Mouse (Mus musculus) heart, embryonic 13.5 days (tissue): ENCODE data around the gene Vwc2. TPM values are rescaled to one million over a fixed set of nuclear protein-coding genes. Genes with fewer than 3 reads are reported as not detected.

ENCODE experiments used
- ATAC-seq: fragments of 200-750 bp; cut with Nextera tagmentation; 2 replicates; pipeline ENCODE4 v1.8.0; 2017; ENCODE audit warnings: moderate TSS enrichment; ENCODE audit not compliant: insufficient number of reproducible peaks, low FRiP score, low TSS enrichment; ENCODE audit errors: extremely low read depth
- H3K27ac ChIP-seq: fragments of 300-500 bp; sonication (generic); replicated peaks from 2 replicates; pipeline ENCODE4 v1.5.1; 2015; ENCODE audit warnings: moderate library complexity, mild to moderate bottlenecking, inconsistent platforms
- H3K27me3 ChIP-seq: fragments of 300-500 bp; sonication (generic); replicated peaks from 2 replicates; pipeline ENCODE4 v1.6.1; 2015; ENCODE audit warnings: mild to moderate bottlenecking, inconsistent platforms
- H3K36me3 ChIP-seq: fragments of 300-500 bp; sonication (generic); 2 replicates; pipeline ENCODE4 v1.6.1; 2015; ENCODE audit warnings: mild to moderate bottlenecking, inconsistent platforms
- H3K4me1 ChIP-seq: fragments of 300-500 bp; sonication (generic); 2 replicates; pipeline ENCODE4 v1.6.1; 2015; ENCODE audit warnings: inconsistent platforms
- H3K4me2 ChIP-seq: fragments of 300-500 bp; sonication (generic); 2 replicates; pipeline ENCODE4 v1.6.1; 2015; ENCODE audit warnings: inconsistent platforms, mild to moderate bottlenecking, moderate library complexity
- H3K4me3 ChIP-seq: fragments of 300-500 bp; sonication (generic); 2 replicates; pipeline ENCODE4 v1.5.1; 2015; ENCODE audit warnings: moderate library complexity, mild to moderate bottlenecking, inconsistent platforms
- H3K9ac ChIP-seq: fragments of 300-500 bp; sonication (generic); 2 replicates; pipeline ENCODE4 v1.6.1; 2015; ENCODE audit warnings: inconsistent platforms, mild to moderate bottlenecking, moderate library complexity
- H3K9me3 ChIP-seq: fragments of 300-500 bp; sonication (generic); 2 replicates; pipeline ENCODE4 v1.6.1; 2016; ENCODE audit warnings: inconsistent platforms
- WGBS: fragments of 180-500 bp; shearing (Covaris S2); methylation state at CpG from one replicate; pipeline ENCODE4 v1.1.7; 2015; ENCODE audit warnings: mixed read lengths; 5-methylcytosine and 5-hydroxymethylcytosine counted together
- polyA plus RNA-seq: library from polyadenylated mRNA; unstranded; fragments of >200 nt; fragmentation: Nextera tagmentation; extraction: Ambion mirVana; gene quantifications from 2 replicates; pipeline ENCODE4 v1.2.1, GENCODE M21; 2015

The Vwc2 gene
- polyA plus RNA-seq = 0.71 and 0.74 TPM in 2 replicates

DNA sequence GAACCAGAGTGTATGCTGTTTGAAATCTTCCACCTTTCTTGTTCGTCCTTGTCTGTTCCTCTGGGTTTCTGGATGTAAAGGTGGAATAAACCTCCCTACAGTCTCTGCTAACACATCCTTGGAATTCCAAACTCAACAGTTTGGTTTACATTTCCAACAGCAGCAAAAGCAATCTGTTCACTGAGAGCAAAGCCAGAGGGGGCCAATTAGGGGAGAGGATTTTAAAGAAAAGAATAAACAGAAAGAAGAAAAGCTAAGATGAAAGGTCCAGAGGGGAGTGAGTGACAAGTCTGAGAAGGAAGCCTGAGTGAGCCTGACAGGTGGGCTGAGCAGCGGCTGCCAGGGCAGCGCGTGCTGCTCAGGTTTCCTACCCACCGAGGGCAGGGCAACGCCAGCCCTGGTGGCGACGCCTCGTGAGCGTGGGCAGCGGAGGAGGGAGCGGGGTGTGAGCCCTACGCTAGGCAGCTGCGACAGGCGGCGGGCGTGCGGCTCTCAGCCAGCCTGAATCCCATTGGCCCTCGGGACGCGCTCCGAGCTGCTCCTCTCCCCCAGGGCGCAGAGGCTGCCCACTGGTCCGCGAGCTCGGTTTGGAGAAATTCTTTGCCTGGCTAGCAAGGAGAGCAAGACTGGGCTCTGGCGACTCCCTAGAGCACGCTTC, at the start of gene Vwc2:
Gene Vwc2 (plus strand): TSS at position 648 of the 658 bp plus-strand sequence.
- Histone ChIP-seq H3K9me3 (no peaks in the 10 kb centered on the region), H3K4me1 (peaks cover 32% of the 10 kb centered on the region), H3K36me3 (no peaks in the 10 kb centered on the region), H3K27ac (no peak within 1 kb of the TSS), H3K9ac (0 out of 2 replicates have a peak within 1 kb of the TSS, but pooled peaks have one; percentile 28), H3K4me3 (peak within 1 kb of the TSS; percentile 55), H3K4me2 (peak within 1 kb of the TSS; percentile 86), H3K27me3 (peaks cover 73% of the 10 kb centered on the region)
- ATAC-seq = no peak
- WGBS = under 1% methylated on average over 28 of the region's 28 CpGs

DNA sequence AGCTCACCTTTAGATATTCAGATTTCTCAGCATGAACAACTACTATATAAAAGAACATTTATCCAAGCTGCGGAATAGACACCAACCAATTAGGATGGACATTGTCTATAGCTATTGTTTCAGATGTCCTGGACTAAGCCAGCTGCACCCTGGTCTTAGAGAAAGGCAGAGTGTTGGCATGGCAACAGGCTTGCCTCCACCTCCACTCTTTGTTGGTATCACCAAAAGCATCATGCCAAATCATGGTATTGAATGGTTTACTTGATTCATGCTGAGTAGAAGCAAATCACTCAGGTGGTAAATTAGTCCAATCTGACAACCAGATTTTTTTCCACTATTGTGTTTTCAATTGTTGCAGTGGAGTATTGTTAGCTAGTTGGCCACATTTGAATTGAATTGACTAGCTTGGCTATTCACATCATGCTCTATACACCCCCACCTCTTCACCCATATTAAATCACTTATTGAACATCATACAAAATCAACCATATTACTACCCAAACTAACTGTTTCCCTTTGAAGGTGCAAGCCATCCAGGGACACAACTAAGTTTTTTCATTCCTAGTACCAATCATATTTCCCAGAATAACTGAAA, 25.8 kb upstream of the Vwc2 start:
- Histone ChIP-seq H3K27me3 (no peaks in the 10 kb centered on the region), H3K36me3 (no peaks in the 10 kb centered on the region), H3K4me3 (no peak overlapping the region), H3K27ac (no peak overlapping the region), H3K4me1 (no peaks in the 10 kb centered on the region), H3K4me2 (no peak overlapping the region), H3K9me3 (0 out of 2 replicates have a peak, but pooled peaks cover 2% of the 10 kb centered on the region), H3K9ac (no peak overlapping the region)
- WGBS = 85% methylated on average over 1 of the region's 1 CpGs
- ATAC-seq = no peak

DNA sequence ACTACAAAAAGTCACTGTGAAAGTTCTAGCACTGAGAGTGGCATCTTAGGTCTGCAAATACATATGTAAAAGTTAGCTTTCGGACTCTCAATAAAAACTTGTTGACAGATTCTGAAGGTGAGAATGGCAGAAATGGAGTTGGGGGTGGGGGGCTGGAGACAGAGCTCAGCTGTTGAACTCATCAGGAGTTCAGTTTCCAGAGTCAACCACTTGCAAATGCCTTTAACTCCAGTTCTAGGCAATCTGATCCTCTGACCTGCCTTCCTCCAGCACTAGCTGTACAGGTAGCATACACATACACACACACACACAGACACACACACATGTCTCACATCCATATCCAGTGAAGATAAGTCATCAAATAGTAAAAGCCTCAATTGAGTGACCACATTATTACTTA, 16.4 kb upstream of the Vwc2 start:
- no peaks in the 10 kb centered on the region for H3K4me1 ChIP-seq
- H3K27ac ChIP-seq = no peak overlapping the region
- H3K36me3 ChIP-seq = no peaks in the 10 kb centered on the region
- no peaks in the 10 kb centered on the region for H3K9me3 ChIP-seq
- ATAC-seq = no peak
- 75% methylated on average over 1 of the region's 1 CpGs for WGBS
- no peak overlapping the region for H3K4me2 ChIP-seq
- no peaks in the 10 kb centered on the region for H3K27me3 ChIP-seq
- no peak overlapping the region for H3K9ac ChIP-seq
- no peak overlapping the region for H3K4me3 ChIP-seq

DNA sequence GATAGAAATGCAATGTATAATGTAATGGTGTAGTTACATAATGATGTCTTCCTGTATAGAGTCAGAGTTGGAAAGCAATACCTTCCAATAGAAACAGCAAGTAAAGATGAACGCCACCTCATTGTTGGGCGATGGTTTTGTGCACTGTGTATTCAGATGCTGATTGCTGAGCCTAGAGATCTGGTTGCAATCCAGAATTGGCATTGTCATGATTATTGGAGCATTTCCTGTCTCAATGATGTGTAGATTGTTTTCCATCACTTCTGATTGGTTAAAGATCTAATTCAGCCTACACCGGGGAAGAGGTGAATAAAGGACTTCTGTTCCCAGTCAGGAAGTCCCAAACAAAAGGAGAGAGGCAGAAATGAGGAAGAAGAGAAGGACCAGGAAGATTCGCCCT, 15.7 kb upstream of the Vwc2 start:
- H3K9me3 ChIP-seq = no peaks in the 10 kb centered on the region
- H3K9ac ChIP-seq = no peak overlapping the region
- no peaks in the 10 kb centered on the region for H3K27me3 ChIP-seq
- no peak overlapping the region for H3K4me3 ChIP-seq
- no peak overlapping the region for H3K27ac ChIP-seq
- WGBS = 62% methylated on average over 4 of the region's 4 CpGs
- no peak overlapping the region for H3K4me2 ChIP-seq
- no peaks in the 10 kb centered on the region for H3K4me1 ChIP-seq
- H3K36me3 ChIP-seq = no peaks in the 10 kb centered on the region
- ATAC-seq = no peak

DNA sequence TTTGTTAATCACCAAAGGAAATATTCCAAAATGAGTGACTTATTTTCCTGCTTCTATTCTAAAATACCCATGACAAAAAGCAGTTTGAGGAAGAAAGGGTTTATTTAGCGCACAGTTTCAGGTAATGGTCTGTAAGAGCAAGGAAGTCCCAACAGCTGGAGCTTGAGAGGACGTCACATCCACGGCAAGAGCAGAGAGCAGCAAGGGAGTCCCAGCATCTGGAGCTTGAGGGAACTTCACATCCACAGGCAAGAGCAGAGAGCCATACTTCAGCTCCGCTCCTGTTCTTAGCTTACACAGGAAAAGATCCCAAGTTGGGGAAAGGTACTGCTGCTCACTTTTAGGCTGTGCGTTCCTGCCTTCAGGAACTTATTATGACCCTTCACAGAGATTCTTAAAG, 15.0 kb upstream of the Vwc2 start:
- no peak for ATAC-seq
- Histone ChIP-seq H3K9ac (no peak overlapping the region), H3K4me3 (no peak overlapping the region), H3K27me3 (no peaks in the 10 kb centered on the region), H3K9me3 (no peaks in the 10 kb centered on the region), H3K4me2 (no peak overlapping the region), H3K4me1 (no peaks in the 10 kb centered on the region), H3K36me3 (no peaks in the 10 kb centered on the region), H3K27ac (no peak overlapping the region)
- 73% methylated on average over 5 of the region's 5 CpGs for WGBS

GRCm38 (mm10) chr11:11102182-11102581, 11.8 kb upstream of the Vwc2 start:
- Histone ChIP-seq H3K9ac (no peak overlapping the region), H3K4me3 (no peak overlapping the region), H3K9me3 (no peaks in the 10 kb centered on the region), H3K27ac (no peak overlapping the region), H3K4me2 (no peak overlapping the region), H3K27me3 (no peaks in the 10 kb centered on the region), H3K4me1 (no peaks in the 10 kb centered on the region), H3K36me3 (no peaks in the 10 kb centered on the region)
- WGBS = 45% methylated on average over 1 of the region's 1 CpGs
- no peak for ATAC-seq

GRCm38 (mm10) chr11:11102620-11103019, 11.4 kb upstream of the Vwc2 start:
- Histone ChIP-seq H3K4me2 (no peak overlapping the region), H3K27ac (no peak overlapping the region), H3K9me3 (no peaks in the 10 kb centered on the region), H3K4me3 (no peak overlapping the region), H3K36me3 (no peaks in the 10 kb centered on the region), H3K9ac (no peak overlapping the region), H3K4me1 (no peaks in the 10 kb centered on the region), H3K27me3 (no peaks in the 10 kb centered on the region)
- no peak for ATAC-seq
- 48% methylated on average over 1 of the region's 1 CpGs for WGBS

DNA sequence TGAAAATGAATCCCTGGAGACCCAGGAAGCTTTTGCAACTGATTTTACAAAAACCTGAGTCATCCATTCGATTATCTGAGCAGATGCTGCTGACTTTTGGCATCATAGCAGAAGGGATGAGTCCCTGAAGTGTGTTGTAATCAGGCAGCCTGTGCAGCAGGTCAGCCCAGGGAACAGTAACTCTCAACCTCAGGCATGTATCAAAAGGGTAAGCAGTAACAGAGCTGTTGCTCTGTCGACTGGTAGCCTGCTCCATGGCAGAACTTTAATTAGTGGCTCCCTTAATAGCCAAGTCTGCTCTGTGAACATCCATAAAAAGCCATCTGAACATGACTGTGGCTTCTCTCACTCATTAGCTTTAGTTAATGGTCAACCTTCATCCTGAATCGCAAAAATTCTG, 5.1 kb upstream of the Vwc2 start:
- Histone ChIP-seq H3K9me3 (no peaks in the 10 kb centered on the region), H3K4me3 (no peak overlapping the region), H3K9ac (no peak overlapping the region), H3K27ac (no peak overlapping the region), H3K36me3 (no peaks in the 10 kb centered on the region), H3K27me3 (peaks cover 26% of the 10 kb centered on the region), H3K4me2 (no peak overlapping the region), H3K4me1 (peaks cover 5% of the 10 kb centered on the region)
- ATAC-seq = no peak
- WGBS = 40% methylated on average over 3 of the region's 3 CpGs

- H3K4me1 ChIP-seq = peaks cover 32% of the 10 kb centered on the region
- no peak overlapping the region for H3K27ac ChIP-seq
- H3K9me3 ChIP-seq = no peaks in the 10 kb centered on the region
- peaks cover 78% of the 10 kb centered on the region for H3K27me3 ChIP-seq
- peak overlapping the region; percentile 86 for H3K4me2 ChIP-seq
- no peak for ATAC-seq
- under 1% methylated on average over 34 of the region's 34 CpGs for WGBS
- H3K9ac ChIP-seq = 0 out of 2 replicates have a peak overlapping the region, but pooled peaks have one; percentile 28
- no peaks in the 10 kb centered on the region for H3K36me3 ChIP-seq
- H3K4me3 ChIP-seq = peak overlapping the region; percentile 55
Measured at GRCm38 (mm10) chr11:11114234-11115030, 409 bp downstream of the Vwc2 start.

DNA sequence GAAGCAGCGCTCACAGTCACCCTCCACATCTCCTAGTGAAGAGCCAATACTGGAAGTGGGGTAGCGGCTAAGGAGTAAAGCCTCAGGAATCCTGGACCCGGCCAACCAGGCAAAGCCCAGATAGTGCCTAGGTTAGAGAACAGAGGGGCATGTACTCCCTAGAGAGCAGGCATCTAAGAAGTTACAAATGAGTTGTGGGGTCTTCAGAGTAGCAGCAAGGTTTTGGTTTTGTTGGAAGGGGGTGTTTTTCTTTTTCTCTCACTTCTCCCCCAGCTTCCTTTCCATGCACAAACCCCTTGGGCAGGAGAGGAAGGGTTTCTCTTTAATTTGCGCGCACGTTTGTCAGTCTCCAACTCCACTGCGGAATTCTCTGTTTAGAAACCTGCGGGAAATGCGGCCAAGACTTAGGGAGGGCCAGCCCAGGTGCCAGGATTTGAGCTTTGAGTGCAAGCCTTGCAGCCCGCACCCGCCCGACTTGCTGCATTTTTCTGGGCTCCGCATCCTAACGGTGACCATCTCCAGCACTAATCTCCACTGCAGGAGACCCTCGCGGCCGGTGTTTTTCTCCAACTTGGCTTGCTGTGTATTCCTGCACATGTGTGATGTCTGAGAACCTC, 1.1 kb downstream of the Vwc2 start:
- Histone ChIP-seq H3K9ac (0 out of 2 replicates have a peak overlapping the region, but pooled peaks have one; percentile 61), H3K36me3 (no peaks in the 10 kb centered on the region), H3K4me3 (peak overlapping the region; percentile 55), H3K9me3 (no peaks in the 10 kb centered on the region), H3K27me3 (peaks cover 84% of the 10 kb centered on the region), H3K27ac (no peak overlapping the region), H3K4me2 (peak overlapping the region; percentile 86), H3K4me1 (peaks cover 32% of the 10 kb centered on the region)
- 2% methylated on average over 17 of the region's 17 CpGs for WGBS
- ATAC-seq = no peak
